Comparison of ENCODE assay signal across 9 mouse cellular contexts in genomic region chr11:63918321-63919105, GRCm38 (mm10). TPM values are rescaled to one million over a fixed set of nuclear protein-coding genes. Genes with fewer than 3 reads are reported as not detected.
DNase-seq lines count a peak whose midpoint lies in the region; ATAC-seq and TF ChIP-seq lines count a peak whose summit lies in the region.
"Had no signal": no experiment of that assay in that cellular context is flagged by ENCODE, and none has a peak within 500 bp of the region (broad histone marks: within the 10 kb centered on the region; RNA-seq: fewer than 3 reads in every experiment).

No protein-coding gene starts in this region.

- peak overlapping the region; percentile 87 for H3K4me3 ChIP-seq in E14TG2a.4 (replicated peaks; ENCODE audit: low read length)
- H3K4me3 ChIP-seq in embryonic facial prominence, embryonic 13.5 days, result peak overlapping the region; percentile 74
- peak overlapping the region; percentile 60 for H3K4me3 ChIP-seq in liver, embryonic 15.5 days (replicated peaks)
- H3K4me3 ChIP-seq in thymus, adult 2 months (ENCODE audit: control insufficient read depth, insufficient read depth, low read length), result no peak overlapping the region

- no peak for TF ChIP-seq CTCF in E14TG2a.4 (conservative IDR thresholded peaks at IDR 0.05; ENCODE audit: low read length)
- TF ChIP-seq CTCF in thymus, adult 2 months (IDR thresholded peaks at IDR 0.05; ENCODE audit: borderline replicate concordance, control insufficient read depth, extremely low read depth, insufficient read depth, low read length, poor library complexity), result no peak

- WGBS in embryonic facial prominence, embryonic 13.5 days, result 19% methylated on average over 17 of the region's 17 CpGs
- 26% methylated on average over 17 of the region's 17 CpGs for WGBS in liver, embryonic 15.5 days (ENCODE audit: insufficient replicate concordance)
- WGBS in thymus, adult 2 months, result 71% methylated on average over 17 of the region's 17 CpGs

- H3K9ac ChIP-seq in embryonic facial prominence, embryonic 13.5 days, result peak overlapping the region; percentile 87
- 0 out of 2 replicates have a peak overlapping the region, but pooled peaks have one; percentile 54 for H3K9ac ChIP-seq in liver, embryonic 15.5 days

- peaks cover 55% of the 10 kb centered on the region for H3K27me3 ChIP-seq in E14TG2a.4 (ENCODE audit: insufficient read depth, low read length)
- peaks cover 51% of the 10 kb centered on the region for H3K27me3 ChIP-seq in embryonic facial prominence, embryonic 13.5 days
- H3K27me3 ChIP-seq in liver, embryonic 15.5 days, result peaks cover 85% of the 10 kb centered on the region
- H3K27me3 ChIP-seq in thymus, adult 2 months (ENCODE audit: control insufficient read depth, insufficient read depth, low read length), result peaks cover 18% of the 10 kb centered on the region
- H3K27me3 ChIP-seq: Patski had no signal

- H3K27ac ChIP-seq in embryonic facial prominence, embryonic 13.5 days, result no peak overlapping the region
- peak overlapping the region; percentile 69 for H3K27ac ChIP-seq in liver, embryonic 15.5 days (replicated peaks)
- no peak overlapping the region for H3K27ac ChIP-seq in thymus, adult 2 months (ENCODE audit: control insufficient read depth, insufficient read depth, low read length)

- no peak for ATAC-seq in embryonic facial prominence, embryonic 13.5 days (ENCODE audit: insufficient number of reproducible peaks, insufficient read depth, low FRiP score, low TSS enrichment, low read depth)
- no peak for ATAC-seq in liver, embryonic 15.5 days (ENCODE audit: insufficient read depth)
- no peak for ATAC-seq in erythroid progenitor cell, adult 5-6 weeks (replicated peaks; ENCODE audit: low FRiP score, poor library complexity, severe bottlenecking)
- ATAC-seq: Patski had no signal

- peaks cover 77% of the 10 kb centered on the region for H3K4me1 ChIP-seq in E14TG2a.4 (replicated peaks; ENCODE audit: low read depth, low read length)
- H3K4me1 ChIP-seq in embryonic facial prominence, embryonic 13.5 days, result peaks cover 59% of the 10 kb centered on the region
- H3K4me1 ChIP-seq in liver, embryonic 15.5 days (replicated peaks), result peaks cover 27% of the 10 kb centered on the region
- peaks cover 21% of the 10 kb centered on the region for H3K4me1 ChIP-seq in thymus, adult 2 months (replicated peaks; ENCODE audit: control insufficient read depth, insufficient read depth, low read length)

- peak overlapping the region; percentile 94 for H3K4me2 ChIP-seq in embryonic facial prominence, embryonic 13.5 days
- H3K4me2 ChIP-seq in liver, embryonic 15.5 days, result peak overlapping the region; percentile 60

- no peak for TF ChIP-seq POLR2A in thymus, adult 2 months (IDR thresholded peaks at IDR 0.05; ENCODE audit: control insufficient read depth, extremely low read depth, insufficient read depth, low read length, poor library complexity)

- peak; percentile 63 for DNase-seq in kidney, adult 18-20 months
- DNase-seq in gastrocnemius, adult 18-20 months (ENCODE audit: low spot score), result no peak
- DNase-seq in ovary, postnatal 10 days (ENCODE audit: low spot score), result no peak
- DNase-seq in thymus, adult 2 months, result no peak

- H3K9me3 ChIP-seq in E14TG2a.4 (ENCODE audit: low read length), result no peaks in the 10 kb centered on the region
- H3K9me3 ChIP-seq in embryonic facial prominence, embryonic 13.5 days, result no peaks in the 10 kb centered on the region
- H3K9me3 ChIP-seq in liver, embryonic 15.5 days (replicated peaks), result no peaks in the 10 kb centered on the region

- no peaks in the 10 kb centered on the region for H3K36me3 ChIP-seq in E14TG2a.4 (ENCODE audit: insufficient read depth, low read length)
- no peaks in the 10 kb centered on the region for H3K36me3 ChIP-seq in embryonic facial prominence, embryonic 13.5 days
- H3K36me3 ChIP-seq in liver, embryonic 15.5 days (replicated peaks), result no peaks in the 10 kb centered on the region
- no peaks in the 10 kb centered on the region for H3K36me3 ChIP-seq in thymus, adult 2 months (ENCODE audit: control insufficient read depth, insufficient read depth, low read length)

RNA-seq across cellular contexts. Expression of gene Hs3st3b1, which starts 3.6 kb away (rescaled TPM):
- polyA plus RNA-seq in embryonic facial prominence, embryonic 13.5 days (2015; fragmentation: Nextera tagmentation; extraction: Ambion mirVana), result 15.9 and 18.5 TPM in 2 replicates
- 13.4 and 14.6 TPM in 2 replicates for polyA plus RNA-seq in liver, embryonic 15.5 days (2015; fragmentation: Nextera tagmentation; extraction: Ambion mirVana)
- total RNA-seq in gastrocnemius, adult 18-20 months (2021), result under 1 TPM; 0.25 to 0.31 TPM
- not detected in 2 replicates for total RNA-seq in erythroid progenitor cell, adult 5-6 weeks (2015; ENCODE audit: low replicate concordance)
- 0.77 TPM in 1 of 2 replicates, not detected in the other for total RNA-seq in erythroid progenitor cell, adult 5-6 weeks (2017; ENCODE audit: low replicate concordance)
- polyA plus RNA-seq in thymus, adult 2 months (2012; rRNA removed), result 9.3 and 12.0 TPM in 2 replicates
